Mouse (Mus musculus) hindbrain, embryonic 16.5 days (tissue): Measurements from ENCODE around the gene Lman2. TPM values are rescaled to one million over a fixed set of nuclear protein-coding genes. Genes with fewer than 3 reads are reported as not detected.

Source experiments
- ATAC-seq: fragments of 200-750 bp; cut with Nextera tagmentation; 2 replicates; pipeline ENCODE4 v1.8.0; 2017; ENCODE audit warnings: moderate TSS enrichment, moderate library complexity
- H3K27ac ChIP-seq: fragments of 300-500 bp; sonication (generic); 2 replicates; pipeline ENCODE4 v1.5.1; 2014; ENCODE audit warnings: low read depth, mild to moderate bottlenecking, control low read depth, low read length, moderate library complexity
- H3K27me3 ChIP-seq: fragments of 300-500 bp; sonication (generic); replicated peaks from 2 replicates; pipeline ENCODE4 v1.6.1; 2014; ENCODE audit warnings: low read length; ENCODE audit not compliant: control insufficient read depth, insufficient read depth
- H3K36me3 ChIP-seq: fragments of 300-500 bp; sonication (generic); 2 replicates; pipeline ENCODE4 v1.6.1; 2014; ENCODE audit warnings: mild to moderate bottlenecking, low read length, moderate library complexity, mixed read lengths; ENCODE audit not compliant: control insufficient read depth, insufficient read depth
- H3K4me1 ChIP-seq: fragments of 300-500 bp; sonication (generic); 2 replicates; pipeline ENCODE4 v1.6.1; 2014; ENCODE audit warnings: low read depth, low read length; ENCODE audit not compliant: control insufficient read depth, insufficient read depth
- H3K4me2 ChIP-seq: fragments of 300-500 bp; sonication (generic); 2 replicates; pipeline ENCODE4 v1.6.1; 2014; ENCODE audit warnings: mild to moderate bottlenecking, low read length, control low read depth, moderate library complexity
- H3K4me3 ChIP-seq: fragments of 300-500 bp; sonication (generic); 2 replicates; pipeline ENCODE4 v1.5.1; 2014; ENCODE audit warnings: mild to moderate bottlenecking, low read length, control low read depth, moderate library complexity
- H3K9ac ChIP-seq: fragments of 300-500 bp; sonication (generic); 2 replicates; pipeline ENCODE4 v1.6.1; 2014; ENCODE audit warnings: low read depth, mild to moderate bottlenecking, control low read depth, low read length, moderate library complexity
- H3K9me3 ChIP-seq: fragments of 300-500 bp; sonication (generic); 2 replicates; pipeline ENCODE4 v1.6.1; 2014; ENCODE audit warnings: mild to moderate bottlenecking, low read length, moderate library complexity; ENCODE audit not compliant: control insufficient read depth
- WGBS: fragments of 180-500 bp; shearing (Covaris S2); extraction: QIAGEN DNeasy Blood & Tissue Kit; methylation state at CpG from one replicate; pipeline ENCODE4 v1.1.7; 2014; 5-methylcytosine and 5-hydroxymethylcytosine counted together
- polyA plus RNA-seq: library from polyadenylated mRNA; unstranded; fragments of >200 nt; fragmentation: Nextera tagmentation; extraction: Ambion mirVana; gene quantifications from 2 replicates; pipeline ENCODE4 v1.2.1, GENCODE M21; 2015

Lman2 gene
- polyA plus RNA-seq, 1 experiment from 2014 or later: 44.9 TPM

DNA sequence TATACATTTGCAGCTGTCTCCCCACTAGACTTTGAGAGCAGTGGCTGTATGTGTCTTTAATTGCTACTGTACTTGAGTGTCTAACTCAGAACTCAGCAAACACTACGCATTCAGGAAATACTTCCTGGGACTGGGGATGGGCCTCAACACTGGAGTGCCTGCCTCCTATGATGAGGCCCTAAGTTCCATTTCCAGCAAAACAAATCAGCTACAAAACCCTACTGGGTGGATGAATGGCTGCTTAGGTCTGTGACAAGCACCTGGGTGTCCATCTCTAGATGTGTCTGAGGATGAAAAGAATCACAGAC is 37.4 kb upstream of the Lman2 start:
- Histone ChIP-seq H3K4me3 (no peak overlapping the region), H3K4me2 (no peak overlapping the region), H3K9ac (no peak overlapping the region), H3K27me3 (no peaks in the 10 kb centered on the region), H3K36me3 (no peaks in the 10 kb centered on the region), H3K27ac (no peak overlapping the region), H3K9me3 (no peaks in the 10 kb centered on the region), H3K4me1 (no peaks in the 10 kb centered on the region; the same call in 1 of the 2 replicates)
- no peak for ATAC-seq
- WGBS: 73% methylated on average over 1 of the region's 1 CpGs

GRCm38 (mm10) chr13:55399300-55400038 is 36.9 kb upstream of the Lman2 start:
- WGBS: 76% methylated on average over 5 of the region's 5 CpGs
- Histone ChIP-seq H3K27me3 (no peaks in the 10 kb centered on the region), H3K27ac (no peak overlapping the region), H3K9me3 (no peaks in the 10 kb centered on the region), H3K4me2 (no peak overlapping the region), H3K36me3 (no peaks in the 10 kb centered on the region), H3K4me1 (no peaks in the 10 kb centered on the region), H3K4me3 (no peak overlapping the region), H3K9ac (no peak overlapping the region)
- no peak for ATAC-seq

GRCm38 (mm10) chr13:55398088-55398487 is 35.5 kb upstream of the Lman2 start, which contains the start of gene Slc34a1:
TSS of gene Slc34a1 (plus strand) at chr13:55398187.
- ATAC-seq: no peak
- Histone ChIP-seq H3K27me3 (no peaks in the 10 kb centered on the region), H3K4me2 (no peak within 1 kb of the TSS), H3K36me3 (no peaks in the 10 kb centered on the region), H3K9ac (no peak within 1 kb of the TSS), H3K9me3 (no peaks in the 10 kb centered on the region), H3K4me3 (no peak within 1 kb of the TSS), H3K4me1 (no peaks in the 10 kb centered on the region), H3K27ac (no peak within 1 kb of the TSS)
- 93% methylated on average over 1 of the region's 1 CpGs for WGBS

DNA sequence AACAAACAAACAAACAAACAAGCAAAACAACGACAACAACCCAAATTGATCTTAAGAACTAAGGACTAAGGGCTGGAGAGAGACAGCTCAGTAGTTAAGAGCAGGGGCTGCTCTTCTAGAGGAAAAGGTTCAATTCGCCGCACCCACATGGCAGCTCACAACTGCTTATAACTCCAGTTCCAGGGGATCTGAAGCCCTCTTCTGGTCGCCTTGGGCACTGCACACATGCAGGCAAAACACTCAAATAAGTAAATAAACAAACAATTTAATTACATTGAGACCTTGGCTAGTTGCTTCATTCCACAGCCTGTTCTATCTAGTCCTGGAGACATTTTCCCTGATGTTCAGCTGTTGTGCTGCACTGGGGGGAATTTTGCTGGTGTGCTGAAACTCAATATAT is 30.4 kb upstream of the Lman2 start:
- 70% methylated on average over 4 of the region's 4 CpGs for WGBS
- H3K4me3 ChIP-seq: no peak overlapping the region

DNA sequence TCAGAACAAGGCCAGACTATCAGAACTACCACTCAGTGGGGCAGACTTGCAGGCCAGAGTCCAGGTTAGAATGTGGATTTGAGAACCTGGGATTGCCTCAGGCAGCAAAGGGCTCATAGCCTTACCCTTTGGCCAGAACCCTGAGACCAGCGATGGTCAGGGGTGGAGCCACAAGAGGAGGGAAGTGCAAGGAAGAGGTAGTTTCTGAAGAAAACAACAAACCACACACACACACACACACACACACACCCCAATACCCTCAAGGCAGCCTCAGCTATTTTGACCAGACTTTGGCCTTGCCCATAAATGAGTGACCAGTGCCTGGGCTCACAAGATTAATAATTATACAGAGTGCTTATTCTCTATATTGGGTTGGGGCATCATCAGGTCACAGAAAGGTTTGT is 29.0 kb upstream of the Lman2 start:
- H3K9me3 ChIP-seq: no peaks in the 10 kb centered on the region
- no peaks in the 10 kb centered on the region for H3K4me1 ChIP-seq
- ATAC-seq: no peak
- no peaks in the 10 kb centered on the region for H3K36me3 ChIP-seq
- no peak overlapping the region for H3K4me2 ChIP-seq
- no peak overlapping the region for H3K9ac ChIP-seq
- no peaks in the 10 kb centered on the region; the same call in 1 of the 2 replicates for H3K27me3 ChIP-seq
- H3K4me3 ChIP-seq: no peak overlapping the region
- H3K27ac ChIP-seq: no peak overlapping the region
- 78% methylated on average over 1 of the region's 1 CpGs for WGBS

More for the DNA sequence above, 30.4 kb upstream of the Lman2 start:
- no peaks in the 10 kb centered on the region; the same call in 1 of the 2 replicates for H3K27me3 ChIP-seq
- H3K9ac ChIP-seq: no peak overlapping the region
- ATAC-seq: no peak
- H3K4me1 ChIP-seq: no peaks in the 10 kb centered on the region
- H3K9me3 ChIP-seq: no peaks in the 10 kb centered on the region
- no peak overlapping the region for H3K4me2 ChIP-seq
- H3K36me3 ChIP-seq: no peaks in the 10 kb centered on the region
- no peak overlapping the region for H3K27ac ChIP-seq

GRCm38 (mm10) chr13:55390644-55391043 is 28.1 kb upstream of the Lman2 start:
- no peaks in the 10 kb centered on the region for H3K4me1 ChIP-seq
- no peak overlapping the region for H3K4me3 ChIP-seq
- no peak overlapping the region for H3K27ac ChIP-seq
- H3K36me3 ChIP-seq: no peaks in the 10 kb centered on the region
- no peak for ATAC-seq
- H3K9me3 ChIP-seq: no peaks in the 10 kb centered on the region
- H3K4me2 ChIP-seq: no peak overlapping the region
- 81% methylated on average over 3 of the region's 3 CpGs for WGBS
- H3K27me3 ChIP-seq: no peaks in the 10 kb centered on the region; the same call in 1 of the 2 replicates
- no peak overlapping the region for H3K9ac ChIP-seq

- peaks cover 37% of the 10 kb centered on the region for H3K27me3 ChIP-seq
Measured at GRCm38 (mm10) chr13:55381790-55382189, 19.2 kb upstream of the Lman2 start.

GRCm38 (mm10) chr13:55378907-55379580 is 16.5 kb upstream of the Lman2 start:
- WGBS: 10% methylated on average over 32 of the region's 32 CpGs
- ATAC-seq: no peak
- no peak overlapping the region for H3K4me2 ChIP-seq
- no peaks in the 10 kb centered on the region for H3K36me3 ChIP-seq
- H3K27me3 ChIP-seq: peaks cover 40% of the 10 kb centered on the region
- H3K9me3 ChIP-seq: no peaks in the 10 kb centered on the region
- 0 out of 2 replicates have a peak overlapping the region, but pooled peaks have one; percentile 17 for H3K9ac ChIP-seq
- H3K27ac ChIP-seq: no peak overlapping the region
- no peak overlapping the region for H3K4me3 ChIP-seq
- no peaks in the 10 kb centered on the region for H3K4me1 ChIP-seq

More at GRCm38 (mm10) chr13:55381790-55382189, 19.2 kb upstream of the Lman2 start:
- H3K36me3 ChIP-seq: no peaks in the 10 kb centered on the region
- no peak for ATAC-seq
- H3K27ac ChIP-seq: no peak overlapping the region
- no peaks in the 10 kb centered on the region for H3K4me1 ChIP-seq
- H3K4me3 ChIP-seq: no peak overlapping the region
- no peaks in the 10 kb centered on the region for H3K9me3 ChIP-seq
- WGBS: 82% methylated on average over 3 of the region's 4 CpGs
- no peak overlapping the region for H3K4me2 ChIP-seq
- H3K9ac ChIP-seq: no peak overlapping the region

- Histone ChIP-seq H3K4me1 (no peaks in the 10 kb centered on the region), H3K4me2 (no peak overlapping the region), H3K36me3 (no peaks in the 10 kb centered on the region), H3K9me3 (no peaks in the 10 kb centered on the region), H3K4me3 (no peak overlapping the region), H3K9ac (no peak overlapping the region), H3K27ac (no peak overlapping the region), H3K27me3 (peaks cover 31% of the 10 kb centered on the region)
- no peak for ATAC-seq
- WGBS: 38% methylated on average over 2 of the region's 2 CpGs
Measured at GRCm38 (mm10) chr13:55375877-55376276, 13.3 kb upstream of the Lman2 start.
